In the genomic region with DNA sequence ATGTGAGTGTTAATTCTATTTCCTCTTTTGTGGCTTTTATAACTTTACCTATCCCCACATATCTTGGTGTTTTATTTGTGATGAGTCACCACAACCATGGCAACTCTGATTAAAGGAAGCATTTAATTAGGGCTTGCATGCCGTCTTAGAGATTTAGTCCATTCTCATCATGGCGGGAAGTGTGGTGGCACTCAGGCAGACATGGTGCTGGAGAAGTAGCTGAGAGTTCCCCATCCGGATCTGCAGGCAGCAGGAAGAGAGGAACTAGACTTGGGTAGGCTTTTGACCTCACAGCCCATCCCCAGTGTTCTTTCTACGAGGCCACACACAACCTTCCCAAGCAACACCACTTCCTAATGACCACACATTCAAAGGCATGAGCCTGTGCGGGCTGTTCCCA, we compare ENCODE assay signal across 24 mouse cellular contexts.
"Had no signal": no experiment of that assay in that cellular context is flagged by ENCODE, and none has a peak within 500 bp of the region (broad histone marks: within the 10 kb centered on the region; RNA-seq: fewer than 3 reads in every experiment).

No protein-coding gene starts in this region.

- H3K9me3 ChIP-seq: heart, embryonic 12.5 days; hindbrain, embryonic 13.5 days; hindbrain, embryonic 15.5 days; intestine, embryonic 15.5 days; limb, embryonic 13.5 days; limb, embryonic 15.5 days; liver, embryonic 12.5 days had no signal

- H3K27me3 ChIP-seq: heart, embryonic 12.5 days; hindbrain, embryonic 13.5 days; hindbrain, embryonic 15.5 days; intestine, embryonic 15.5 days; limb, embryonic 13.5 days; limb, embryonic 15.5 days; liver, embryonic 12.5 days had no signal

- H3K36me3 ChIP-seq: heart, embryonic 12.5 days; hindbrain, embryonic 13.5 days; hindbrain, embryonic 15.5 days; intestine, embryonic 15.5 days; limb, embryonic 13.5 days; limb, embryonic 15.5 days; liver, embryonic 12.5 days had no signal

- H3K27ac ChIP-seq: heart, adult 2 months; hindbrain, embryonic 13.5 days; hindbrain, embryonic 15.5 days; intestine, embryonic 15.5 days; layer of hippocampus, adult 2 months; limb, embryonic 13.5 days; limb, embryonic 15.5 days; liver, embryonic 12.5 days; liver, embryonic 14.5 days had no signal

- DNase-seq: gastrocnemius, postnatal 14 days; gastrocnemius, postnatal 36 days; heart, adult 2 months; heart, postnatal 10 days; heart, postnatal 4 days; kidney, adult 18-20 months; kidney, adult 8-10 months; kidney, postnatal 10 days; kidney, postnatal 25 days; kidney, postnatal 4 days; layer of hippocampus, adult 9-11 months; layer of hippocampus, postnatal 36 days; left cerebral cortex, postnatal 4 days had no signal

- H3K4me2 ChIP-seq: heart, embryonic 12.5 days; hindbrain, embryonic 13.5 days; hindbrain, embryonic 15.5 days; intestine, embryonic 15.5 days; limb, embryonic 13.5 days; limb, embryonic 15.5 days; liver, embryonic 12.5 days had no signal

- ATAC-seq: inflammation-experienced regulatory T-cells, adult 6 months; intestine, postnatal 0 days; liver, embryonic 12.5 days had no signal

- H3K4me3 ChIP-seq: heart, adult 2 months; heart, embryonic 12.5 days; hindbrain, embryonic 13.5 days; hindbrain, embryonic 15.5 days; intestine, embryonic 15.5 days; layer of hippocampus, adult 2 months; limb, embryonic 13.5 days; limb, embryonic 15.5 days; liver, embryonic 12.5 days had no signal

- H3K9ac ChIP-seq: heart, embryonic 12.5 days; hindbrain, embryonic 13.5 days; hindbrain, embryonic 15.5 days; intestine, embryonic 15.5 days; limb, embryonic 13.5 days; limb, embryonic 15.5 days; liver, embryonic 12.5 days; liver, embryonic 14.5 days had no signal

- H3K4me1 ChIP-seq: heart, embryonic 12.5 days; hindbrain, embryonic 13.5 days; hindbrain, embryonic 15.5 days; limb, embryonic 13.5 days; limb, embryonic 15.5 days; liver, embryonic 12.5 days had no signal
